Mouse (Mus musculus) heart, embryonic 14.5 days (tissue): Measurements from ENCODE around the gene Cd96. TPM values are rescaled to one million over a fixed set of nuclear protein-coding genes. Genes with fewer than 3 reads are reported as not detected.

Experiments used
- ATAC-seq: fragments of 200-750 bp; cut with Nextera tagmentation; 2 replicates; pipeline ENCODE4 v1.8.0; 2017; ENCODE audit warnings: low read depth, moderate TSS enrichment; ENCODE audit not compliant: insufficient number of reproducible peaks, insufficient read depth, low FRiP score
- H3K27ac ChIP-seq, 2 experiments: fragments of 200-500 bp in 1 of 2; fragments of 300-500 bp in 1 of 2; sonication (generic) in 1 of 2; replicated peaks in 1 of 2; 2 replicates each; pipeline ENCODE4 v1.5.1; 2012 to 2014; ENCODE audit warnings: low read depth in 2 of 2, low read length in 2 of 2, control low read depth in 1 of 2, mild to moderate bottlenecking in 1 of 2, mixed read lengths in 1 of 2; ENCODE audit not compliant: control insufficient read depth in 1 of 2, insufficient read depth in 1 of 2
- H3K27me3 ChIP-seq: fragments of 300-500 bp; sonication (generic); 2 replicates; pipeline ENCODE4 v1.6.1; 2014; ENCODE audit warnings: mild to moderate bottlenecking, low read length, control low read depth; ENCODE audit not compliant: control insufficient read depth, insufficient read depth
- H3K36me3 ChIP-seq: fragments of 300-500 bp; sonication (generic); 2 replicates; pipeline ENCODE4 v1.6.1; 2014; ENCODE audit warnings: mild to moderate bottlenecking, control low read depth, low read length, mixed read lengths; ENCODE audit not compliant: control insufficient read depth, insufficient read depth
- H3K4me1 ChIP-seq, 2 experiments: fragments of 200-500 bp in 1 of 2; fragments of 300-500 bp in 1 of 2; sonication (generic) in 1 of 2; 2 replicates each; pipeline ENCODE4 v1.6.1; 2012 to 2014; ENCODE audit warnings: low read length in 2 of 2, control low read depth in 1 of 2, mixed read lengths in 1 of 2; ENCODE audit not compliant: control insufficient read depth in 2 of 2, insufficient read depth in 2 of 2
- H3K4me2 ChIP-seq: fragments of 300-500 bp; sonication (generic); 2 replicates; pipeline ENCODE4 v1.6.1; 2014; ENCODE audit warnings: mild to moderate bottlenecking, low read length
- H3K4me3 ChIP-seq, 2 experiments: fragments of 200-500 bp in 1 of 2; fragments of 300-500 bp in 1 of 2; sonication (generic) in 1 of 2; 2 replicates each; pipeline ENCODE4 v1.5.1; 2012 to 2014; ENCODE audit warnings: low read length in 2 of 2, mild to moderate bottlenecking in 2 of 2, control low read depth in 1 of 2, low read depth in 1 of 2, moderate library complexity in 1 of 2; ENCODE audit not compliant: control insufficient read depth in 1 of 2, insufficient read depth in 1 of 2
- H3K9ac ChIP-seq: fragments of 300-500 bp; sonication (generic); 2 replicates; pipeline ENCODE4 v1.6.1; 2014; ENCODE audit warnings: mild to moderate bottlenecking, low read length
- H3K9me3 ChIP-seq: fragments of 300-500 bp; sonication (generic); 2 replicates; pipeline ENCODE4 v1.6.1; 2016; ENCODE audit warnings: low read length, control low read depth; ENCODE audit not compliant: control insufficient read depth
- WGBS: fragments of 180-500 bp; shearing (Covaris S2); extraction: QIAGEN DNeasy Blood & Tissue Kit; methylation state at CpG from one replicate; pipeline ENCODE4 v1.1.7; 2014; 5-methylcytosine and 5-hydroxymethylcytosine counted together
- polyA plus RNA-seq: library from polyadenylated mRNA; unstranded; fragments of >200 nt; fragmentation: Nextera tagmentation; extraction: Ambion mirVana; gene quantifications from 2 replicates; pipeline ENCODE4 v1.2.1, GENCODE M21; 2014

Cd96 gene
- polyA plus RNA-seq, 1 experiment from 2014 or later, result not detected

DNA sequence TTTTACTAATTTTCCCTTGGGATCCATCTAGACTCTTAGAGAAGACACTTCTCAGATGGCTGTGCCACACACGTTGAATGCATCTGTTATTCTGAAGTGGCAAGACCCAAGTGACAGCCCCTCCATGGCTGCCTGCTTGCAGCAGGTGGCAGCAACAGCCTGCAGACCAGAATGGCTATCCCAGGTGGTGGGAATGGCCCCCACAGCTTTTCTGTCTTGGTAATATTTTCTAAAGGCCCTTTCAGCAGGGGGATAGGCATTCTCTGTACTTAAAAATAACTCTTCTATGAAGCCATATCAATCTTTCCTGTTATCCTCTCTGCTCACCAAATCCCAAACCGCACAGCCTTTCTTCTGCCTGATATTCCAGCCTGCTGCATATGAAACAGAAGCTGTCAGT lies 1.4 kb upstream of the Cd96 start:
- H3K4me3 ChIP-seq, result no peak overlapping the region
- H3K36me3 ChIP-seq, result no peaks in the 10 kb centered on the region
- 37% methylated on average over 2 of the region's 2 CpGs for WGBS
- H3K9ac ChIP-seq, result no peak overlapping the region
- no peaks in the 10 kb centered on the region for H3K4me1 ChIP-seq
- ATAC-seq, result no peak
- no peak overlapping the region for H3K4me2 ChIP-seq
- no peak overlapping the region for H3K27ac ChIP-seq
- no peaks in the 10 kb centered on the region for H3K9me3 ChIP-seq
- no peaks in the 10 kb centered on the region for H3K27me3 ChIP-seq

DNA sequence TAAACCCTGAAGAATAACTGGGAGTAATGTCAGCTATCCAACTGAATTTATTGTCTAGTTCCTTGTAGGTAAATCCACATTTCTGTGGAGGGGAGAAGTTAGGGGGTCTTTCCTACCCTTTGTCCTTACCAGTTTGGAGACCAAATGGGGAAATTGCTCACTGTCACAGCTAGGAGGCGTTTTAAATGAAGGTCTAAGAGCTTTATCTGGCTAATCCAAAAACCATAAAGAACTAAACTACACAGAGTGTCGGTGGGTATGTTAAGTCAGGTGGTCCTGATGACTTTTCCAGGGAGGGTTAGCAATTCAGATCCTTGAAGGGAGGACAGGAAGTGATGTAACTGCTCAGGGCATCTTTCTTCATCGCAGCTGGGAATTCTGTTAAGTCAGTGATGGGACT lies 556 bp upstream of the Cd96 start:
- no peak overlapping the region for H3K9ac ChIP-seq
- no peak overlapping the region for H3K4me2 ChIP-seq
- no peak for ATAC-seq
- H3K9me3 ChIP-seq, result no peaks in the 10 kb centered on the region
- H3K4me3 ChIP-seq, result no peak overlapping the region
- H3K27me3 ChIP-seq, result no peaks in the 10 kb centered on the region
- no peaks in the 10 kb centered on the region for H3K4me1 ChIP-seq
- WGBS, result 64% methylated on average over 3 of the region's 3 CpGs
- H3K36me3 ChIP-seq, result no peaks in the 10 kb centered on the region
- H3K27ac ChIP-seq, result no peak overlapping the region

DNA sequence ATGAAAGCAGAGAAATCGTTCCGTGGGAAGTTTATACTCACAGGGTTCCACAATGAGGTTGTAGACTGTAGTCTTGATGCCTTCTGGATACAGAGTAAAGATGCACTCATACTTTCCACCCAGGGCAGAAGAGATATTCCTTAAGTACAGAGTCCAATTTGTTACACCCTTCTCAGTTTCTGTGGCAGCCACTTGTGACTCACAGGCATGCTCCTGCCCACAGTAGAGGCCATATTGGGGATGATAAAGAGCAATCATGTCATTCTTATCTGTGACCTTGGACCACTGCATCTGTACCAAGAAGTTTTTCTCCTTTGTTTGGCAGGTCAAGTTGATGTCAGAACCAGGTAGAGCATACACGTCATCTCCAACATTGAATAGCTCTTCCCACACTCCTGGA lies 2.4 kb downstream of the Cd96 start:
- Histone ChIP-seq H3K9ac (no peak overlapping the region), H3K4me2 (no peak overlapping the region), H3K9me3 (no peaks in the 10 kb centered on the region), H3K27ac (no peak overlapping the region), H3K27me3 (no peaks in the 10 kb centered on the region), H3K4me1 (no peaks in the 10 kb centered on the region), H3K4me3 (no peak overlapping the region), H3K36me3 (no peaks in the 10 kb centered on the region)
- WGBS, result 90% methylated on average over 3 of the region's 3 CpGs
- no peak for ATAC-seq

DNA sequence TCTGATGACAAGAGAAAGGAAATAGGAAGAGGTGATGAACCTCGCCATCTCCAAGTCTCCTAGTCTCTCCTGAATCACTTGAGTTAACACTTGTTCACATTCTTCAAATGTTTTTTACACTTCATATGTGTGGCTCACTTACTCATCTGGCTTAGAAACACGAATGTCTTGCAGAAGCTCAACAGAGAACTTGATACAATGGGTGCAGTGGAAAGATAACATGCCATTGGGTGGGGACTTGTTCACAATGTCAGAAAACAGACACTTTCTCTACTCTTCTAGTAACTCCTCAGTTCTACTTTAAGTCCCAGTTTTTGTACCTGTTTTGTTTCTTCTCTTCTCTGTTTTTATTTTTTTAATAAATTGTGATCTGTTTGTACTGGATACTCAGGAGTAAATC lies 5.3 kb downstream of the Cd96 start:
- Histone ChIP-seq H3K27ac (no peak overlapping the region), H3K4me3 (no peak overlapping the region), H3K9me3 (no peaks in the 10 kb centered on the region), H3K27me3 (no peaks in the 10 kb centered on the region), H3K4me1 (no peaks in the 10 kb centered on the region), H3K9ac (no peak overlapping the region), H3K4me2 (no peak overlapping the region), H3K36me3 (no peaks in the 10 kb centered on the region)
- no peak for ATAC-seq
- WGBS, result 33% methylated on average over 2 of the region's 2 CpGs

DNA sequence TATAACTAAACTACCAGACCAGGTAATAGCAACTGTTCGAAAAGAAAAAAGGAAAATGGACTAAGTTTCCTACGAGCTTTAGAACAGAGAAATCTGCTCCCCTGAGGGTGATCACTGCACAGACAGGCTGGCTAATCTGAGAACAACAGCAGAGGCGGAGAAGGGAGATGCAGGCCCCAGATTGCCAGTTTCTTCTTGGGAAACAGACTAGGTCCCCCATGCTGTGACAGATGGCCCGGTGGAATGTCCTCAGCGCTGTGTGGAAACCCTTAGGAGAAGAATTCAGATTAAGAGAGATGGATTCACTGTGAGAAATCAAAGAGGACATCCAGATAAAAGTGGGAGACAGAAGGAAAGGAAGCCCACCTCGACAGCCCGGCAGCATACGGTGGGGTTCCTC lies 10.5 kb downstream of the Cd96 start:
- H3K9ac ChIP-seq, result no peak overlapping the region
- H3K4me3 ChIP-seq, result no peak overlapping the region
- no peak overlapping the region for H3K4me2 ChIP-seq
- no peaks in the 10 kb centered on the region for H3K36me3 ChIP-seq
- H3K9me3 ChIP-seq, result no peaks in the 10 kb centered on the region
- H3K27ac ChIP-seq, result no peak overlapping the region
- no peaks in the 10 kb centered on the region for H3K27me3 ChIP-seq
- WGBS, result 28% methylated on average over 8 of the region's 8 CpGs
- H3K4me1 ChIP-seq, result peaks cover 0 to 3% of the 10 kb centered on the region in 2 experiments; a peak in 1 of 4 replicates
- no peak for ATAC-seq

DNA sequence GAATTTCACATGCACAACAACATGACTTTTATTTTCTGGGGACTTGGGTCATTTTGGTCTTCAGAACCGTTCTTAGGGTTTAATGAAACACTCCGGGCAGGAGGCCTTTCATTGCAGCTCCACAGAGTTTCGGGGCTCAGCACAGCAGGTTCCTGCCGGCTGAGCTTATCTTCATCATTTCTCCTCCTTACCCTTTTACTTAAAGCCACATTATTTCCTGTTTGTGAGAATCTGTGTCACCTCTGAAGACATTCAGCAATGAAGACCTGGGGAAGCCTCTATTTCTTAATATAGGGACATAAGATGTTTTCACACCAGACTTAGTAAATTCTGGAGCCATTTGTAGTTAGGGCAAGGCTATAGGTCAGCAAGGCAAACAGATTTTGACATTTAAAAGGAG lies 12.6 kb downstream of the Cd96 start:
- no peak overlapping the region for H3K4me2 ChIP-seq
- no peak overlapping the region for H3K9ac ChIP-seq
- no peaks in the 10 kb centered on the region for H3K9me3 ChIP-seq
- H3K36me3 ChIP-seq, result no peaks in the 10 kb centered on the region
- H3K27ac ChIP-seq, result no peak overlapping the region
- peaks cover 0 to 6% of the 10 kb centered on the region in 2 experiments; a peak in 1 of 4 replicates for H3K4me1 ChIP-seq
- WGBS, result 62% methylated on average over 4 of the region's 4 CpGs
- no peaks in the 10 kb centered on the region for H3K27me3 ChIP-seq
- H3K4me3 ChIP-seq, result no peak overlapping the region
- ATAC-seq, result no peak

DNA sequence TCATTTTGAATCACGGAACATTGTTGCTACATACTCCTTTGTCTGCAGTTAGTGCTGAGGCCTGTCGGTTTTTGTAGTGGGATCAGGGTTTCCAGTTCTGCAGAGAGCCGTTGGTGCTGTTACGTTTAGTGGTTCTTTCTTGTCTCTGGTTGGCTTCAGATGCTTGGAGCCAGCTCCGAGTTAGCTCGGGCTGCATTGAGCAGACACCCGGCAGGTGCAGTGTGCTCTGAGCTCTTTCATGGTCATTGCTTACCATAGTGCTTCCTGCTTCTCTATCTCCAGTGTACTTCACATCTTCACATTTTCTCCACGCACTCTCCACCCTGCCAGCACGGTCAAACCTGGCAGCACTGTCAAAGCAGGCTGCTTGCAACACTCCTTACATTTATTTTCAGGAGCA lies 15.6 kb downstream of the Cd96 start:
- Histone ChIP-seq H3K27me3 (no peaks in the 10 kb centered on the region), H3K4me3 (no peak overlapping the region), H3K9ac (no peak overlapping the region), H3K27ac (no peak overlapping the region), H3K4me1 (peaks cover 0 to 6% of the 10 kb centered on the region in 2 experiments; a peak in 1 of 4 replicates), H3K4me2 (no peak overlapping the region), H3K36me3 (no peaks in the 10 kb centered on the region), H3K9me3 (no peaks in the 10 kb centered on the region)
- ATAC-seq, result no peak
- 63% methylated on average over 9 of the region's 9 CpGs for WGBS

DNA sequence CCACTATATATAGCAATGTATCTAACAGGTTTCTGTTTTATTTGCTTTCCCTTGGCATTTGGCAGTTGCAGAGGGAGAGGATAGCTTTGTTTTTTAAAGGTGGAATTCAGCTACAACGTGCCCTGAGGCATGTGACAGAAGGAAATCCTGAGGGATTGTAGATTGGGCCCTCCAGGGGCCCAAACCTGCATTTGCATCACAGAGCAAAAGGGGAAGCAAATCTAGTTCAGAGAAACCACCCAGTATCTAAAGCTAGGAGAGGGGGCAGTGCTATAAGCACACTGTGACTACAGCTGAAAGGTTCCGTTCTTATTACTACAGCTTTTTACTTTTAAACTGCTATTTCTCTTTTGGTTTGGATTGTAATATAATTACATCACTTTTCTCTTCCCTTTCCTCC lies 18.3 kb downstream of the Cd96 start:
- Histone ChIP-seq H3K9me3 (no peaks in the 10 kb centered on the region), H3K4me1 (peaks cover 0 to 6% of the 10 kb centered on the region in 2 experiments; a peak in 1 of 4 replicates), H3K9ac (no peak overlapping the region), H3K36me3 (no peaks in the 10 kb centered on the region), H3K4me3 (no peak overlapping the region), H3K4me2 (no peak overlapping the region), H3K27me3 (no peaks in the 10 kb centered on the region), H3K27ac (no peak overlapping the region)
- no peak for ATAC-seq
- WGBS, result 35% methylated on average over 2 of the region's 2 CpGs
